Mouse (Mus musculus): ENCODE results near the gene Atp2c2.

The Atp2c2 gene

DNA sequence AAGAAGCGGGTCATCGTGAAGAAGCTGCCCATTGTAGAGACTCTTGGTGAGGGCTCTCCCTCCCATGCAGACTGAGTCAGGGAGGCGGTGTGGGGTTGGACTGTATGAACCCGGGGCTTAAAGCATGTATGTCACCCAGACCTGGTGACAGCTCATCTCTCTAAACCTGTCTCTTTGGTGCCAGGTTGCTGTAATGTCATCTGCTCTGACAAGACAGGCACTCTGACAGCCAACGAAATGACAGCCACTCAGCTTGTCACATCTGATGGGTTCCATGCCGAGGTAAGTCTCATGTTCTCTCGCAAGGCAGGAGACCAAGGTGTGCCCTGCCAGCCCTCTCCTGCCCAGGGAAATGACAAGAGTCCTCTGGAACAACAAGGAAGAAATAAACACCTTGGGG is 42.6 kb downstream of the Atp2c2 start:
- DNase-seq (ENCODE audit: low read depth, low spot score), result no peak

DNA sequence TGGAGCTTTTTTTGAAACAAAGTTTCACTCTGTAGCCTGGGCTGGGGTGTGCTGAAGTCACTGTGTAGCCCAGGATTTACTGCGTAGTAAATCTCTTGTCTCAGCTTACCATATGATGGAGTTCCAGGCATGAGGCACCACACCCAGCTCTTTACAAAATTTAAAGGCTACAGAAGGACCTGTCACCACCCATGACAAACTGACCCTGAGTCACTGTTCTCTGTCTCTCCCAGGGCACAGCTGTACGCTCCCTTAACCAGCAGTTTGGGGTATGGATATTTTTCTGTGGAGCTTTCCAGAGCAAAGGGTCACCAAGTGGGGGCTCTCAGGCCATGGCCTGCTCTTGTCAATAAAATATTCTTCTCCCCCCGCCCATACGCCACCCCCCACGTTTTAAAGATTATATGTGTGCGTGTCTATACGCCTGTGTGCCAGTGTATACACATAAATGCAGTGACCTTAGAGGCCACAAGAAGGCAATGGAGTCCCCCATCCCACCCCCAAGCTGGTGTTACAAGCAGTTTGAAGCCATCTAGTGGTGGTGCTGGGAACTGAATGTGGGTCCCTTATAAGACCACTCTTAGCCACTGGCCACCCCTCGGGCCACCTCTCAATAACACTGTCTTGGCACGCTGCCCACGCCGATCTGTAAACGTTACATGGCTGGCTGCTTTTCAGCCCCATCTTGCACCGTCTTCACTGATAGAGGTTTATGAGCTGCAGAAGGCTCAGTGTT is 43.6 kb downstream of the Atp2c2 start:
- DNase-seq (ENCODE audit: low read depth, low spot score), result no peak

DNA sequence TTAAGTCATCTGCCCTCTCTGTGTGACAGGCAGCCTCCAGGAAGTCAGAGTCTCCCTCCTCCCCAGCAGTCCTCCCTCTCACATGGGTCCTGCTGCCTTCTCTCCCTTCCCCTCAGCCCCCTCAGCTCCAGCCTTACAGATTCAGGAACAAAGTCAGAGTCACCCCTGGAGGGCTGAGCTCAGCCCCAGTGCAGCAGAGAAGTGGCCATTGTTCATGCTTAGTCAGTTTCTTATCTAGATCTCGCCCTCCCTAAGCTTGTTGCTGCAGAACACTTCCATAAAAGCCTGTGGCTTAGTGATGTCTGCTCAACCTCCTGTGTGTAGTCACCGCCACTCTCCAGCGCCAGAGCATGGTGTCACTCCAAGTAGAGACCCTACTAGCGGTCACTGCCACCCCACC is 44.8 kb downstream of the Atp2c2 start:
- no peak for DNase-seq (ENCODE audit: low read depth, low spot score)

DNA sequence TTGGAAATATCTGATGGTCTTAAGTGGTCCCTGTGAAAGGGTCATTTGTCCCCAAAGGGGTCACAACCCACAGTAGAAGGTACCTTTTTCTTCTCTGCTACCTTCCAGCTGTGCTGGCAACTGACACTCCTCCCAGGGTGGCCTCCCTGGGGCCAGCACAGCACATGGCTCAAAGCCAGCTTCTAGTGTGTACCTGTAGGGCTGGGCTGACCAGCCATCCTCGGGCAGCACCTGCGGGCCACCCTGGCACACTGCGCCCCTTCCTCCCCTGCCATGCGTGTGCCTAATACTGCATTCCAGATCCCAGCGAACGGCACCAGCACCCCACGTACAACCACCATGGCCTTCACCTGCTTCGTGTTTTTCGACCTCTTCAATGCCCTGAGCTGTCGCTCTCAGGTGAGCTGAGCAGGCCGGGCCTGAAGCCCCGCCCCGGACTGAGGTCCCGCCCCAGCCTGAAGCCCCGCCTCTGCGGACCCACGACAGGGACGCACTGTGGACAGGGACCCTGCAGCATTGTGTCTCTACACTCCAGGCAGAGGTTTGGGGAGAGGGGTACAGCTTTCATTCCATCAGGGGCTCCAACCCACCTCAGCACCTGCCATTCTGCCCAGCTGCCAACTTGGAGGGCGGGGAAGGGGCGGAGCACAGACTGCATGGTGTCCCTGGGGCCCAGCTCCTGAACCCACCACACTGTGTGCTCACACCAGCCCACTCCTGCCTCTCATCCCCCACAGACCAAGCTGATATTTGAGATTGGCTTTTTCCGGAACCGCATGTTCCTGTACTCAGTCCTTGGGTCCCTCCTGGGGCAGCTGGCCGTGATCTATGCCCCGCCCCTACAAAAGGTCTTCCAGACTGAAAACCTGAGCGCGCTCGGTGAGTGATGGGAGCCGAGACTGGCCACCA is 55.7 kb downstream of the Atp2c2 start:
- no peak for DNase-seq (ENCODE audit: low read depth, low spot score)

DNA sequence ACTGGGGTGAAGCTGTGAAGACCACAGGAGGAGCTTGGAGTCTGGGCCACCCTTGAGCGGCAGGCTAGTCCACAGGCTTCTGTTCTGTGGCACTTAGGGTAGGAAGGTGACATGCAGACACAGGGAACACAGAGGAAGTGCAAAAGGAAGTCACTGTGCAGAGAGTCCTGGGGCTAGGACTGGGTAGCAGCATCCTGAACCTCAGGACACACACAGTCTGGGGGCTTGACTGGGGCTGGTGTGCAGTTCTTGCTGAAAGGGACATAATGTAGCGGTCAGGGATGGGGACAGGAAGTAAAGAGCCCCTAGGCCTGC is 56.3 kb downstream of the Atp2c2 start:
- no peak for DNase-seq (ENCODE audit: low read depth, low spot score)

DNA sequence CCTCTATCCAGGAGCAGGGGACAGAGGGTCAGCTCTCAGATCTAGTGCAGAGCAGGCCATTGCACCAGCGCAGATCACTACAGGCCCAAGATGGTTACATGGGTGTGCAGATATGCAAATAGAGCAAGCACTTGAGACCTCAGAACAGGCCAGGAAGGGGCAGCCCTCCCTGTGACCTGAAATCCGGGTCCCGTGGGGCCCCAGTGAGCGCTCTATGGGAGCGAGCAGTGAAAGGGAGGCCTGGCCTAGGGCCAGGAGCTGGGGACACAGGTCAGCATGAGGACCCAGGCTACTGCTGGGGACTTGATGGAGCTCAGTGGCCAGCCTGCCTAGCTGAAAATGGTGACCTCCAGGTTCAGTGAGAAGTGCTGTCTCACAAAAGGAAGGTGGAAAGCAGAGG is 56.7 kb downstream of the Atp2c2 start:
- DNase-seq (ENCODE audit: low read depth, low spot score), result no peak

DNA sequence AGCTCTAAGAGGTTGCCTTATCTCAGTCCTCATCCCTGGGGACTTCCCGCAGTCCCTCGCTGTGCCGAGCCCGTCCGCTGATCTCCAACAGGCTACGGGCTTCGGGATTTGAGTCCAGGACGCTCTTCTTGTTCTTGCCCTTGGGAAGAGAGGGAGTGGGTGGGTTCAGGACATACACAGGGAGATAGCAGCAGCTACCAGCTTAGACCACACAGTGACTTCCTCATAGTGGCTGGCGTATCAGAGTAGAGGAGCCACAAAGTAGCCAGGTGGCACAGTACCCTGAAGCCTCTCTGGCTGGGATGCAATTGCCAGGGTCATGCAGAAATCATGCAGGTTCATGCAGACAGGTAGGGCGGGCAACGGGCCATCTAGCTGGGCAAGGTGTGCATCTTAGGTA is 61.9 kb downstream of the Atp2c2 start:
- no peak for DNase-seq (ENCODE audit: low read depth, low spot score)

DNA sequence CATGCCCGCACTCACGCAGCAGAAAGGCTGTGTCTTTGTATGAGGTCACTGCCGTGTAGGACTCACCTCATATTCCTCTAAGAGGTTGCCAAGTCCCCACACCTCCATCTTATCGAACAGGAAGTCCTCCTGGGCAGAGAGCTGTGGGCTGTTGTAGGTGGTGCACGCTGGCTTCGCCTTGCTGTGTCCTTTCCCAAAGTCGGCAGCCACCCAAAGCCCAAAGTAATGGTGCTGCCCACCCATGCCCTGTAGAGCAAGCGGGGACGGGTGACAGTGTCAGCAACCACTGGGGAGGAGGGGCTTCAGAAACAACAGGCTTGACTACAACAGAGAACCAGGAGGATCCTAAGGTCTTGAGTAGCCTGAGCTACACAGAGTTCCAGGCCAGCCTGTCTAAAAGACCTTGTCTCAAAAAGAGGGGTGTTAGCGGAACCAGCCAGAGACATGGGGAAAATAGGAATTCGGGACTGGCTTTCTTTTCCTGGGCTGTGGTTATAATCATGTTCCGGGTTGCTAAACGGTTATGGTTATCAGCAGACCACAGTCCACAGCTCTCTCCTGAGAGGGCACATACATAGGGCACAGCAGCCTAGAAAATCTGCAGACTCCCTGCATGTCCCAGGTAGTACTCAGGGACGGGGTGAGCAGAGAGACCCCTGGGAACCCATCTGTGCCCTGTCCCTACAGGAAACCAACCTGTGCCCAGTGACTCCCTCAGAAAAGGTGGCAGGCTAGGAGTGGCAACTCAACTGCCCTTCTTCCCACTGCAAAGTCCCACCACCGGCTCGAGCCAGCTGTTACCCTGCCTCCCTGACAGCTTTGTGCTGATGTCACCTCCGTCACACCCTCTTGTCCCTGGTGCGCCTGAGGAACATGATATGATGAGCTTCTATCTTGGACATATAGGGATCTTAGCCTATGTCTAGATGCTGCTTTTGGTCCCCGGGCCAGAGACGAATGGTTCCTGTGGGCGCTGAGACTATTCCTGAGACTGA is 62.7 kb downstream of the Atp2c2 start:
- DNase-seq (ENCODE audit: low read depth, low spot score), result no peak

DNA sequence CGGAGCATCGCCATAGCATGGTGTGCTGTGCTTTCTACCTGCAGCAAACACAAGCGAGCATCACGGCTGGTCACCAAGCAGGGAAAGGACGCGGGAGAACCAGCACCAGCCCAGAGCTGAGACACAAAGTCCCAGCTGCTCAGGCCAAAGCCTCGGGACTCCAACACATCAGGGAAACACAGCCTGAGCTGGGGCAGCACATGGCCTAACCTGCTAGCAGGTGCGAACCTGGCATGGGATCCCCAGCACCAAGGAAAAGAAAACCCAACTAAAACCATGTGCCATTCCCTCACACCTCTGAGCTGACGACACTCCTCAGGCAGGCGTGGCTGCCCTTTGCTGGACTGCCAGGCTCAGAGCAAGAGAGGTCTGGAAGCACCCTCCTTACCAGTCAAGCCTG is 65.5 kb downstream of the Atp2c2 start:
- DNase-seq (ENCODE audit: low read depth, low spot score), result no peak

DNA sequence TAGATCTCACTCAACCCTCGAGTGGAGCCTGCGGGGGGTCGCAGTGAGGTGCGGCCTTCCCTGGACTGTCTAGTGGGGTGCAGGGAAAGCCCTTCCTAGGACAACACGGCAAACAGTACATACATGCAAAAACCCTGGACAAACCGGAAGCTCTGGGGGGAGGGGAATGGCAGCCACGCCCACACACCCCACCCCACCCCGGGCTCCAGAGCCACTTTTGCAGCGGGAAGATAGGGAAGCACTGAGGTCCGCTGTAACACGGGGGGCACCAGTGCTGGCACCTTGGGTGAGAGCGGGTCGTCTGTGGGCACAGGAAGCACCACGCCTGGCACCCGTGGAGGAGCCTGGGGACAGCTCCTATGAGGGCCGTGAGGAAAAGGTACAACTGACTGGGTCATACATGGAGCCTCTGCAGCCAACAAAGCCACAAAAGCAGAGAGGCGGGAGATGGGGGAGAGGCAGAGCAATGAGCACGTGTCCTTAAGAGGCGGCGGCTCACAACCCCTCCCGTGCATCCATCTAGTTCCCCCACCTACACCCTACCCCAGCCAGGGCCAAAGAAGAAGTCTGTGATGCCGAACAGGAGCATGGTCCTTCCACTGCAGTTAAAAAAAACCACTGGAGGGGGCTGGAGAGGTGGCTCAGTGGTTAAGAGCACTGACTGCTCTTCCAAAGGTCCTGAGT is 66.1 kb downstream of the Atp2c2 start:
- DNase-seq (ENCODE audit: low read depth, low spot score), result no peak

DNA sequence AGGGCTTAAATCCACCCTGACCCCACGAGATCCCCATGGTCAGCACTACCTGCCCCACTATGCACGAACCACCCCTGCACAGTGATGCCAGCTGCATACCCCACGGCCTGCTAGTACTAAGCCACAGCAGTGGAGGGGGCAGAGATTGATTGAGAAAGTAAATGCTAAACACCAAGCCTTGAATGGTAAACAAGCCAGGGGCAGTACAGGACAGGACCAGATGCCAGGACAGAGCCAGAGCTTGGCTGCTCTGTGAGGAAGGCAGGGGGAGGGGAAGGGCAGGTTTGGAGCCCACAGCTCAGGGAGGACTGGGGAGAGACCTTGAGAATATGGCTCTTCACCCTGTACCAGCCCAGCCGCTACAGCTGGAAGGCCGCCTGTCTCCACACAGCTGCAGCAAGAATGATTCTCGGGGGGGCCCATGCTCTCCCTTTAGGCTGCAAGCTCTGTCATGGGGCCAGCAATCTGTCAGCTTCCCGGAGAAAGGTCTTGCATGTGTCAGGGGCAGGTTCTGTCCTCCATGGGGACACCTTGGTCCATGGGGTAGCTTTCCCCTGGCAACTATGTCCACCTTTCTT is 76.9 kb downstream of the Atp2c2 start:
- no peak for DNase-seq (ENCODE audit: low read depth, low spot score)

DNA sequence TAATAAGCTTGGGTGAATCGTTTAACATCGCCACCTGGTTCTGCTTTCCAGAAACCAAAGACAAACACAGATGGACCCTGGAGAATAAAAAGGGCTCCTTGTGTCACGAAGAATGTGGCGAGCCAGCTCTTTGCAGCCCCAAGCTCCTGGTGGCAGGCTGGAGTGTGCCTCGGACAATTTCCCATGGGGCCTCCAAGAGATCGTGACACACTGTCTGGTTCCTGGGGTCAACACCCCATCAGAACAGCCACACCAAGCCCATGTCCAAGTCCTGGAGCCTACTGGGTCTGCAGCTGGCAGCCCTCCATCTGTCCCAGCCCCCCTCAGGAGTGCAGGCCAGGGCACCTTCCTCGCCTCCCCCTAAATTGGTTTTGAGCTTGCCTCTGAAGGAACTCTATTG is 78.0 kb downstream of the Atp2c2 start:
- DNase-seq (ENCODE audit: low read depth, low spot score), result no peak

DNA sequence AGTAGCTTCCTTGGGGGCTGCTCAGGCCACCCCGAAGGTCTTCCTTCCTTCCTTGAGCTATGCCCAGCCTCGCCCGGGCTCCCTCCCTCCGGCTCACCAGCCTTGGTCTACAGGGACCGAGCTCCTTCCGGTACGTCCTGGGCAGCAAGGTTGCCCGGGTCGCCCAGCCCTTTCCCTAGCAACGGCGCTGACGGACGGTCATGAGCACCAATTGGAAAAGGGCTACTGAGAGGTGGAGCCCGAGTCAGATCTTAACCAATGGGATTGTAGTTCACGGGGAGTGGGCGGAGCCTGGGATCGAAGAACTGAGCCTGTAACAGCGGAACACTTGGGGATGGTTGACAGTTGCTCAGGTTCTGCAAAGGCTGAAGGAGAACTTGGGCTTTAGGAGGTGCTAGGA is 78.5 kb downstream of the Atp2c2 start, which contains the start of gene Tldc1:
Gene Tldc1, minus strand, starts transcription at position 154 of the 400 bp plus-strand sequence.
- peak; percentile 94 for DNase-seq (ENCODE audit: low read depth, low spot score)

DNA sequence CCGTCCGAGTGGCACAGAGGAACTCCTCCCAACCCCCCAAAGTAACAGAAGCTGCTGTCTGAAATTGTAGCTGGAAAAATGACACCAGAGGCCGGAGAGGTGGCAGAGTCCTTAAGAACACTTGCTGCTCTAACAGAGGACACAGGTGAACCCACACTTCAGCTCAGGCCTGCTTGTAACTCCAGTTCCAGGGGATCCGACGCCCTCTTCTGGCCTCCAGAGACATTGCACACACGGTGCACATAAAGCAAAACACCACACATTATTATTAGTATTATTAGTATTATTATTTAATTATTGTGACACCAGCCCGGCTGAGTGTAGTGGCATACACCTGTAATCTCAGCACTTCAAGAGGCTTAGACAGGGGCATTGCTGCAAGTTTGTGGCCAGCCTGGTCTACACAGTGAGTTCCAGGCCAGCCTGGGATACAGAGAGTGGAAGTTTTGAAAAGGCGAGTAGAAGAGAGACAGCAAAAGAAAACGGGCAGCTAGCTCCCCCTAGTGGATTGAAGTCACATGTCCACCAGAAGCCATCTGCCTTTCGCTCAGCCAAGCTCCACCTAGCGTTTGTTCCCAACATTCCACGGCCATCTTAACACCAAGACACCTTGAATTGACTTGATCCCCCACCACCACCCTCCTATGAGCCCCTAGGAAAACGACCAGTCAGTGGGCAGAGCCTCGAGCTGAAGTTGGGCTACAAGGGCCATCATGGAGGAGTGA is 79.4 kb downstream of the Atp2c2 start:
- peak; percentile 58 for DNase-seq (ENCODE audit: low read depth, low spot score)

DNA sequence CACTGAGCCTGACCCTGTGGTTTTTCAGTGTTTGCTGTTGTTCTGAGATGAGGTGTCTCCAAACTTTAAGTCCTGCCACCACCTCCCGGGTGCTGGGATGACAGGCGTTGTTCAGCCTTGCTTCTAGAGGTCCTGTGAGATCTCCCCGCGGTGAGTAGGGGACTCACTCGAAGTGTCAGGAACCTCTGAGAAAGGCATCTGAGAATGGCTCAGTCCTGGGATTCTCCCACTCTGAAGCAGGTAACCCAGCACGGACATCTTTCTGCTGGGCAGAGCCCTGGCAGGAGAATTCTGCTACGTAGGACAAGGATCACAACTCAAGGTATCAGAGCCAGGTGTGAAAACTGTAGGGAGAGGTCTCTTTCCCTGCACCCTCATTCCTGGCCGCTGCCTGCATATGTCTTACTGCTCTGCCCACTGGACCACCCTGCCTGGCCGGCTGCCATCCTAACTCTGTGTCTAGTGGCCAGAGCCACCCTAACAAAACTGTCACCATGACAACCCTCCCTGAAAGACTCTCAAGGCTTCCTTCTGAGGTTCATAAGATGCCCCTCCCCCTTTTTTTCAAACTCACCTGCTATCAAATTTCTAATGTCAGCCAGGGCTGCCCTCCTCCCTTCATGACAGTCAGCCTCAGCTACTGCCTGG is 80.7 kb downstream of the Atp2c2 start:
- no peak for DNase-seq (ENCODE audit: low read depth, low spot score)

DNA sequence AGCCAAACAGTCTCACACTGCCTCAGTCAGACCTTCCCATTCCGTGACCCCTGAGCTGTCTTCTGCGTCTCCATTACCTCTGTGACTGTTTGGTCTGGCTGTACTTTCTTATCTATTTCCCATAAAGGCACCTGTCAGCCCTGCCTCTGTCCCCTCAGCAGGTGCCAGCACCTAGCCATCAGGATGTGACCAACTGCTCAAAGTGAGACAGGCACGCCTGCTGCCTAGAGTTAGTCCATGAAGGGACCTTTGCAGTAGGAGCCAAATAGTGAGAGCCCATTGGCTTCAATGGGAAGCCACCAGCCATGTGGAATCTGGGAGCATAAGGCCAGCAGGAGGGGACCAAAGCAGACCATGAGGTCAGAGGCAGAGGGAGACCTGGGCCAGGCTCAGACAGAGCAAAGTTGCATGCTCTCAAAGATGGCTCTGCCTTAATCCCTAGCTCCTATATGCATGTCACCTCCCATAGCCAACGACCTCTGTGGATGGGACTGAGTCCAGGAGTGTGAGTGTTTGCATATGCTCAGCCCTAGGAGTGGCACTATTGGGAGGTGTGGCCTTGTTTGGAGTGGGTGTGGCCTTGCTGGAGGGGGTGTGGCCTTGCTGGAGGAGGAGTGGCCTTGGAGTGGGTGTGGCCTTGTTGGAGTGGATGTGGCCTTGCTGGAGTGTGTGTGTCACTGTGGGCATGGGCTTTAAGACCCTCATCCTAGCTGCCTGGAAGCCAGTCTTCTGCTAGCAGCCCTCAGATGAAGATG is 81.5 kb downstream of the Atp2c2 start:
- no peak for DNase-seq (ENCODE audit: low read depth, low spot score)

DNA sequence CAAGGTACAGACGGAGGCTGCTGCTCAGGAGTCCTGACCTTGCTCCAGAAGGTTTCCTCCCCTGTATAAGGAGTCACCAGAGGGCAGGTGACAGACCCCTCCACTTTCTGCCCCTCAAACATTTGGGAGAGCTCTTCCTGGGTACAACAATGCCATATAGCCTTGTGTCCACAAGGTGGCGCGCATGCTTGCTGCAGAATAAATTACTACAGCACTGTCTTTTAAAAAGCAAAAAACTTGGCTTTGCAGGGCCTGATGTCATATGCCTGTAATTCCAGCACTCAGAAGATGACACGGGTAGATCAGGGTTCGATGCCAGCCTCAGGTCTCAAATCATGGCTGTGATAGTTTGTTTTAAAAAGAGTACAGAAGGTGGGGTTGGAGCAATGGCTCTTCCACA is 82.9 kb downstream of the Atp2c2 start:
- DNase-seq (ENCODE audit: low read depth, low spot score), result no peak

DNA sequence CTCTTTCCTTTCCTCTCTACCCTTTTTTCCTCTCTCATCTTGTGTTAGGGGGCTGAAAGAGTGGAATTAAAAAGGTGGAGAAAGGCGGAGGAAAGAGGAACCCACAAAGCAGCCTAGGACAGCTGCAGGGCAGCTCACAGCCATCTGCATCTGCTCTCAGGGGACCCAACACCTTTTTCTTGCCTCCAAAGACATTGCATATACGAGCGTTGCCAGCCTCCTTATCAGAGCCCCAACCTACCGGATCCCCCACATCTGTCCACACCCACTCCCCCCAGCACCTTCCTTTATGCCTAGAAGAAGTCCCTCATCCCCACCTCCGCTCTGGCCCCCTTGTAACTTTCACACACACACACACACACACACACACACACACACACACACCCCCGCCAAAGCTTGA is 83.8 kb downstream of the Atp2c2 start:
- no peak for DNase-seq (ENCODE audit: low read depth, low spot score)

DNA sequence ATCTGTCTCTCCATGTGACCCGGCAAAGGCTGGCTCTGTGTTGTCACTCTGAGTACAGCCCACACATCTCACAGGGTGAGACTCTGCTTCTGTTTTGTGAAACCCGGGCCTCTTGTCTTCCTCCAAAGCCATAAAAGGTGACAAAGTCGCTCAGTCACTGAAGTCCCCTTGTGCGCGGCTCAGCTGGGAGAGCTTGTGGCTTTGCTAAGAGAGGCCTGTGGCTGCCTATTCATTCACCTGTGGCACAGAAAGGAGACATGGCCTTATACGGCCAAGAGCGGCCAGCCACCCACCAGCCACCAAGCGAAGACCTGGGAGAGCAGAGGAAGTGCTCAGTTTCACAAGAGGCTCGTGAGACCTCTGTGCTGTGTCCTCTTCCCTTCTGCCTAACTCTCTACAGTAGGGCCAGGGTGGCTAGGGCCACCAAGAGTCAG is 84.3 kb downstream of the Atp2c2 start:
- no peak for DNase-seq (ENCODE audit: low read depth, low spot score)
